Mouse (Mus musculus): ENCODE results near the gene Tbx5. TPM values are rescaled to one million over a fixed set of nuclear protein-coding genes. Genes with fewer than 3 reads are reported as not detected.
"Not testable (repeated sequence)": the region's sequence is repeated elsewhere in the genome, so short reads cannot be mapped to it uniquely, and the experiment has no call there.

The Tbx5 gene
- total RNA-seq, 2 experiments from 2014 or later = not detected

- ATAC-seq (replicated peaks; ENCODE audit: poor library complexity, severe bottlenecking) = no peak
Measured at GRCm38 (mm10) chr5:119840404-119840803, 7.9 kb downstream of the Tbx5 start.

GRCm38 (mm10) chr5:119841634-119842420 is 9.4 kb downstream of the Tbx5 start:
- no peak for ATAC-seq (replicated peaks; ENCODE audit: poor library complexity, severe bottlenecking)

- no peak for ATAC-seq (replicated peaks; ENCODE audit: poor library complexity, severe bottlenecking)
Measured at GRCm38 (mm10) chr5:119842701-119843393, 10.4 kb downstream of the Tbx5 start.

GRCm38 (mm10) chr5:119843394-119843777 is 10.9 kb downstream of the Tbx5 start:
- ATAC-seq (replicated peaks; ENCODE audit: poor library complexity, severe bottlenecking) = no peak

GRCm38 (mm10) chr5:119844366-119844765 is 11.9 kb downstream of the Tbx5 start:
- no peak for ATAC-seq (replicated peaks; ENCODE audit: poor library complexity, severe bottlenecking)

GRCm38 (mm10) chr5:119844994-119845393 is 12.5 kb downstream of the Tbx5 start:
- no peak for ATAC-seq (replicated peaks; ENCODE audit: poor library complexity, severe bottlenecking)

- no peak for ATAC-seq (replicated peaks; ENCODE audit: poor library complexity, severe bottlenecking)
Measured at GRCm38 (mm10) chr5:119857052-119857451, 24.6 kb downstream of the Tbx5 start.

GRCm38 (mm10) chr5:119861301-119861700 is 28.8 kb downstream of the Tbx5 start:
- ATAC-seq (replicated peaks; ENCODE audit: poor library complexity, severe bottlenecking) = no peak

GRCm38 (mm10) chr5:119862431-119862830 is 30.0 kb downstream of the Tbx5 start:
- ATAC-seq (replicated peaks; ENCODE audit: poor library complexity, severe bottlenecking) = no peak

GRCm38 (mm10) chr5:119866277-119867235 is 34.1 kb downstream of the Tbx5 start:
- ATAC-seq (replicated peaks; ENCODE audit: poor library complexity, severe bottlenecking) = no peak

GRCm38 (mm10) chr5:119867986-119868385 is 35.5 kb downstream of the Tbx5 start:
- ATAC-seq (replicated peaks; ENCODE audit: poor library complexity, severe bottlenecking) = no peak

- ATAC-seq (replicated peaks; ENCODE audit: poor library complexity, severe bottlenecking) = no peak; the same call in 1 of the 2 replicates
Measured at GRCm38 (mm10) chr5:119875421-119875820, 43.0 kb downstream of the Tbx5 start.

- no peak for ATAC-seq (replicated peaks; ENCODE audit: poor library complexity, severe bottlenecking)
Measured at GRCm38 (mm10) chr5:119877185-119877584, 44.7 kb downstream of the Tbx5 start.

- no peak for ATAC-seq (replicated peaks; ENCODE audit: poor library complexity, severe bottlenecking)
Measured at GRCm38 (mm10) chr5:119885595-119885994, 53.1 kb downstream of the Tbx5 start.

GRCm38 (mm10) chr5:119887381-119887780 is 54.9 kb downstream of the Tbx5 start:
- no peak for ATAC-seq (replicated peaks; ENCODE audit: poor library complexity, severe bottlenecking)

GRCm38 (mm10) chr5:119891960-119892359 is 59.5 kb downstream of the Tbx5 start:
- ATAC-seq (replicated peaks; ENCODE audit: poor library complexity, severe bottlenecking) = no peak

- no peak for ATAC-seq (replicated peaks; ENCODE audit: poor library complexity, severe bottlenecking)
Measured at GRCm38 (mm10) chr5:119893060-119893459, 60.6 kb downstream of the Tbx5 start.

- ATAC-seq (replicated peaks; ENCODE audit: poor library complexity, severe bottlenecking) = peak; percentile 46; the same call in 1 of the 2 replicates
Measured at GRCm38 (mm10) chr5:119896605-119897004, 64.1 kb downstream of the Tbx5 start.

- ATAC-seq (replicated peaks; ENCODE audit: poor library complexity, severe bottlenecking) = no peak
Measured at GRCm38 (mm10) chr5:119916551-119917171, 84.2 kb downstream of the Tbx5 start.

GRCm38 (mm10) chr5:119918381-119918780 is 85.9 kb downstream of the Tbx5 start:
- ATAC-seq (replicated peaks; ENCODE audit: poor library complexity, severe bottlenecking) = not testable (repeated sequence)

All from granulocyte monocyte progenitor cell, adult 5-6 weeks (primary cell).